Mouse (Mus musculus) Patski (cell line): ENCODE measurements around the gene Btbd11. TPM values are rescaled to one million over a fixed set of nuclear protein-coding genes. Genes with fewer than 3 reads are reported as not detected.

Experiments
- ATAC-seq: fragments of 100-300 bp; one replicate; pipeline ENCODE4 v1.8.0; 2021
- CTCF ChIA-PET: fragments of 350-600 bp; sonication (Branson Sonifier 250); formaldehyde crosslinking; loops from one replicate; lab custom pipeline; 2022; ENCODE audit warnings: inconsistent platforms; lab: Charles Lee
- POLR2A ChIA-PET: fragments of 350-600 bp; sonication (Branson Sonifier 250); formaldehyde crosslinking; loops from one replicate; lab custom pipeline; 2022; ENCODE audit warnings: antibody characterized with exemption, inconsistent platforms; lab: Charles Lee
- DNase-seq: peaks from one replicate; pipeline ENCODE4 v3.0.0-alpha.2; 2011; ENCODE audit warnings: low read depth, low spot score
- H3K27me3 ChIP-seq: fragments of 371-371 bp; one replicate; pipeline ENCODE4 v1.5.1; 2021
- CTCF ChIP-seq: fragments of 100-300 bp; IDR thresholded peaks from one replicate; pipeline ENCODE4 v1.5.1; 2021
- in situ Hi-C: fragments of 300-500 bp; cut with MboI; formaldehyde crosslinking; loops from 3 replicates; pipeline ENCODE4 v1.11.1; 2018; ENCODE audit warnings: low pct_unique_long_range_greater_than_20kb, mixed read lengths
- polyA plus RNA-seq: library from polyadenylated mRNA; unstranded; gene quantifications from one replicate; pipeline ENCODE4 v1.2.3, GENCODE M21; 2021

Gene Btbd11
- polyA plus RNA-seq, 1 experiment from 2014 or later = 3.5 TPM

- CTCF ChIA-PET = interaction anchor here (1.0 to 1.3 kb wide), 2 partner anchors 47 to 53 kb away, joined by 3 read pairs; no protein-coding TSS in a partner anchor
- ATAC-seq (no peak), DNase-seq (no peak)
- H3K27me3 ChIP-seq = no peaks in the 10 kb centered on the region
- TF ChIP-seq CTCF = no peak
- POLR2A ChIA-PET = no interaction called here
- in situ Hi-C loops = no loop called here
Observed at GRCm38 (mm10) chr10:85578571-85579465, 192.2 kb downstream of the Btbd11 start.

DNA sequence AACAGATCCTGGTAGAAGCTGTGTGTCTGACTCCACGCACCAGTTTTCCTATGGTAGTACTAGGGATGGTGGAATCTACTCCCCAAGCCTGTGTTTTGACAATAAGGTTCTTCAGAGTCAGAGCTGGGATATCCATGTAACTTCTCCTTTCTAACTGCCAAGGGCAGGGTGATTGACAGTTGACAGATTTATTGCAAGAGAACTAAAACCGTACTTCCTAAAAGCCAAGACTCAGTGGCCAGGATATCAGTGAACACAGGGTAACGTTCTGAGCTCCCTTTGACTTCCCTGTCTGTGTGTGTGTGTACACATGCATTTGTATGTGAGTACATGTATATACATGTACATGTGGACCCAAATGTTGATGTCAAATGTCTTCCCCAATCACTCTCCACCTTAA, 201.1 kb downstream of the Btbd11 start:
- H3K27me3 ChIP-seq = no peaks in the 10 kb centered on the region
- no peak for TF ChIP-seq CTCF
- ATAC-seq (no peak), DNase-seq (no peak)
- in situ Hi-C loops = no loop called here
- CTCF ChIA-PET = interaction anchor here (0.9 to 1.3 kb wide), 3 partner anchors 10 to 48 kb away, joined by 3 read pairs; no protein-coding TSS in a partner anchor
- POLR2A ChIA-PET = no interaction called here

GRCm38 (mm10) chr10:85590043-85590442, 203.4 kb downstream of the Btbd11 start:
- in situ Hi-C loops = no loop called here
- no peak for ATAC-seq

DNA sequence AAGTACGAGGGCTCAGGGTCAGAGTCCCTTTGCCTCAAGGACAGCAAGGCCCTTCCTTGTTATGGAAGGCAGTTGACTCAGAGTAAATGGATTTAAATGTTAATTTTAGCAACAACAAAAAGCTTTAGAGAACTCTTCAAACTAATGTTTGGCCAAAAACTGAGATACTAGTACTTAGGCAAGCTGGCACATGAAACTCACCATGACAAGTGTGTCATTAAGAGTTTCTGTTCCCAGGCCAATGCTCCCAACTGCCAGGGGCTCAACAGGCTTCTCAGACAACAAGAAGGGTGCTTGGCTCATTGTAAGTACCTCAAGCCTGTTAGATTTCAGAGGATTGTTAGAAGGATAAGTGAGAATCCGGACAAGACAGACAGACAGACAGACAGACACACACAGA, 204.7 kb downstream of the Btbd11 start:
- no peak for TF ChIP-seq CTCF
- no peak for ATAC-seq
- no peak for DNase-seq
- H3K27me3 ChIP-seq = no peaks in the 10 kb centered on the region
- POLR2A ChIA-PET = no interaction called here
- CTCF ChIA-PET = no interaction called here
- in situ Hi-C loops = no loop called here

More at GRCm38 (mm10) chr10:85590043-85590442, 203.4 kb downstream of the Btbd11 start:
- DNase-seq = no peak
- ChIA-PET POLR2A (interaction anchor here (0.6 kb wide), 1 partner anchor 63 kb away, joined by 3 read pairs; no protein-coding TSS in a partner anchor), CTCF (no interaction called here)
- H3K27me3 ChIP-seq = no peaks in the 10 kb centered on the region
- no peak for TF ChIP-seq CTCF

GRCm38 (mm10) chr10:85591986-85592385, 205.4 kb downstream of the Btbd11 start:
- ChIA-PET POLR2A (no interaction called here), CTCF (no interaction called here)
- DNase-seq (no peak), ATAC-seq (no peak)
- no peak for TF ChIP-seq CTCF
- in situ Hi-C loops = no loop called here
- no peaks in the 10 kb centered on the region for H3K27me3 ChIP-seq

DNA sequence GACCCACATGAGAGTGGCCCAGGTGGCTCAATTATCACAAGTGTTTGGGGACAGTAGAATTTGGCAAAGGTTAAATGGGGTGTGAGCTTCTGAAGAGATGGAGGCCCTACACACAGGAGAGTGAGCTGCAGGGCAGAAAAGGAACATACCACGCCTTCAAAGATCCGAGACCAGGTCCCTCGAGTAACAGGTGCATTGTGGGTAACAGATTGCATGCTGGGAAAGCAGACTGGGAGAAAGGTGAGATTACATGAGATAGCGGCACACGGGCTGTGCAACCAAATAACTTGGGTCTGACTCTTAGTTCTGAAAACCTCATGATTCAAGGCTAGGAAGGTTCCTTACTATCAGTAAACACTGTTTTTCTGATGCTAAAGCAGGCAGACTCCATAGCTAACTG, 209.7 kb downstream of the Btbd11 start:
- in situ Hi-C loops = no loop called here
- H3K27me3 ChIP-seq = no peaks in the 10 kb centered on the region
- ChIA-PET CTCF (no interaction called here), POLR2A (no interaction called here)
- DNase-seq (no peak), ATAC-seq (no peak)
- TF ChIP-seq CTCF = no peak

GRCm38 (mm10) chr10:85598093-85598599, 211.5 kb downstream of the Btbd11 start:
- ATAC-seq = peak; percentile 72
- no peaks in the 10 kb centered on the region for H3K27me3 ChIP-seq
- ChIA-PET POLR2A (no interaction called here), CTCF (interaction anchor here (1.3 kb wide), 1 partner anchor 10 kb away, joined by 3 read pairs; no protein-coding TSS in a partner anchor)
- TF ChIP-seq CTCF = no peak
- peak; percentile 80 for DNase-seq
- in situ Hi-C loops = no loop called here

DNA sequence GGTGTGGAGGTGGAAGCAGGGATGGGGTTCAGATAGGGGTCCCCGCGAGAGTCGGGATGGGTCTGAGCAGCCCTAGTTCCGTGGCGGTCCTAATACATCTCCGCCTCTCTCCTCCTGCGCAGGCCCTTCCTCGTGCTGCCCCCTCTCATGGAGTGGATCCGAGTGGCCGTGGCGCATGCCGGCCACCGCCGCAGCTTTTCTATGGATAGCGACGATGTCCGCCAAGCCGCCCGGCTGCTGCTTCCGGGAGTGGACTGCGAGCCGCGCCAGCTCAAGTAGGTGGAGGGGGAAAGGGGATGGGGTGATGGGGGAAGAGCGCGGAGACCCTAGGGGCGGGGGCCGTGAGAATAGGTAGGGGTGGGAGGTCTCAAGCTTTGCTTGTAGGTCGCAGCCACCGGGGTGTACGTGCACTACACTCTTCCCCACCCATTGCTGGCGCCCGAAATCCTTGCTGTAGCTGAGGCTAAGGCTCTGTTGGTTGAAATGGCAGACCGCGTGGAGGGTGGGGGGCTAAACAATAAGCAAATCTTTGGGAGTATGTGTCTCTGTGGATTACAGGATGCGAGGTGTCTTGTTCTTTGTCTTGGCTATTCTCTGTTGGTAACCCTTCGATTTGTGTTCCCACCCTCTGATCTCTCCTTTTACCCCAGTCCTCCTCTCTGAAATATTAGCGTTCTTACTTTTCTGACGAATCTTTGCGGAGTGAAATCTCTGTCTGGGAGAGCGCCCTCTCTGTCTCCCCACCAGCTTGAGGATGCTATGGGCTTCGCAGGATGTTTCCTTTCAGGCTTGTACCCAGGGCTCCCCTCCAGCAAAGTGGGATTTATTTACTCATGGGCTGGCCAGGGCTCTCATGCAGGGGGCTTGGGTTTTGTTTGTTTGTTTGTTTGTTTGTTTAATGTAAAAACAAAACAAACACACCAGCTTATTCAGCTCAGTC, 212.3 kb downstream of the Btbd11 start:
- no peaks in the 10 kb centered on the region for H3K27me3 ChIP-seq
- no peak for TF ChIP-seq CTCF
- in situ Hi-C loops = no loop called here
- CTCF ChIA-PET = interaction anchor here (1.3 to 1.6 kb wide), 2 partner anchors 10 to 100 kb away, joined by 3 read pairs; no protein-coding TSS in a partner anchor
- ATAC-seq (no peak), DNase-seq (no peak)
- POLR2A ChIA-PET = no interaction called here

- ATAC-seq = no peak
- in situ Hi-C loops = no loop called here
- no peak for DNase-seq
- H3K27me3 ChIP-seq = no peaks in the 10 kb centered on the region
- POLR2A ChIA-PET = no interaction called here
- no peak for TF ChIP-seq CTCF
- CTCF ChIA-PET = no interaction called here
Observed at GRCm38 (mm10) chr10:85602546-85602945, 215.9 kb downstream of the Btbd11 start.

DNA sequence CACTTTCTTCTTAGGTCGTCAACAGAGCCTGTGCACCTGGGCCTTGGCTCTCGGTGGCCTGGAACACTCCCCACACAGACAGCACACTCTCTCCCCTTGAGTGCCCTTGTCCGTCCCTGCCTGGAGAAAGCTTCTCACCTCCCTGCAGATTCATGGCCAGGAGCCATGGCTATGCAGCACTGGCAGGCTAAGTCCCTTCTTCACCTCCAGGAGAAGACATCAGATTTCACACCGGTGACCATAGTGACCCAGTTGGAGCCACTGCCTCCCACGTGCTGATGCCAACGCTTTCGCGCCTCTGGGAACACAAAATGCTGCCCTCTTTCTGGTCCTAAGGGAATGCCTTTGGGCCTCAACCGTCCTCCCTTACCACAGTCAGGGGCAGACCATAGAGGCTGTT, 217.9 kb downstream of the Btbd11 start:
- DNase-seq = no peak
- no peak for ATAC-seq
- no peak for TF ChIP-seq CTCF
- in situ Hi-C loops = no loop called here
- CTCF ChIA-PET = interaction anchor here (0.9 kb wide), 1 partner anchor 13 kb away, joined by 3 read pairs; no protein-coding TSS in a partner anchor
- POLR2A ChIA-PET = no interaction called here
- no peaks in the 10 kb centered on the region for H3K27me3 ChIP-seq
